Mouse (Mus musculus): ENCODE data around the gene Stox1.
"Not testable (repeated sequence)": the region's sequence is repeated elsewhere in the genome, so short reads cannot be mapped to it uniquely, and the experiment has no call there.

Gene Stox1

GRCm38 (mm10) chr10:62725771-62726687 lies at the start of gene Stox1:
Gene Stox1 (minus strand): TSS chr10:62726128.
- DNase-seq (ENCODE audit: low read depth in 1 of 2, low spot score in 2 of 2): no peak

- DNase-seq (ENCODE audit: low read depth in 1 of 2, low spot score in 2 of 2): no peak
Measured at GRCm38 (mm10) chr10:62750781-62751180, 24.9 kb upstream of the Stox1 start.

- no peak for DNase-seq (ENCODE audit: low read depth in 1 of 2, low spot score in 2 of 2)
Measured at GRCm38 (mm10) chr10:62739961-62740737, 14.2 kb upstream of the Stox1 start.

- DNase-seq (ENCODE audit: low read depth in 1 of 2, low spot score in 2 of 2): no peak
Measured at GRCm38 (mm10) chr10:62736965-62737688, 11.2 kb upstream of the Stox1 start.

- DNase-seq (ENCODE audit: low read depth in 1 of 2, low spot score in 2 of 2): no peak
Measured at GRCm38 (mm10) chr10:62730826-62731225, 4.9 kb upstream of the Stox1 start.

GRCm38 (mm10) chr10:62724936-62725335 lies 992 bp downstream of the Stox1 start:
- no peak for DNase-seq (ENCODE audit: low read depth in 1 of 2, low spot score in 2 of 2)

GRCm38 (mm10) chr10:62722701-62723100 lies 3.2 kb downstream of the Stox1 start:
- no peak for DNase-seq (ENCODE audit: low read depth in 1 of 2, low spot score in 2 of 2)

- DNase-seq (ENCODE audit: low read depth in 1 of 2, low spot score in 2 of 2): not testable (repeated sequence)
Measured at GRCm38 (mm10) chr10:62720574-62720973, 5.4 kb downstream of the Stox1 start.

GRCm38 (mm10) chr10:62713457-62713856 lies 12.5 kb downstream of the Stox1 start:
- no peak for DNase-seq (ENCODE audit: low read depth in 1 of 2, low spot score in 2 of 2)

GRCm38 (mm10) chr10:62703579-62703978 lies 22.3 kb downstream of the Stox1 start:
- no peak for DNase-seq (ENCODE audit: low read depth in 1 of 2, low spot score in 2 of 2)

- DNase-seq (ENCODE audit: low read depth in 1 of 2, low spot score in 2 of 2): no peak
Measured at GRCm38 (mm10) chr10:62702436-62702835, 23.5 kb downstream of the Stox1 start.

- no peak for DNase-seq (ENCODE audit: low read depth in 1 of 2, low spot score in 2 of 2)
Measured at GRCm38 (mm10) chr10:62692771-62693170, 33.2 kb downstream of the Stox1 start.

GRCm38 (mm10) chr10:62692244-62692643 lies 33.7 kb downstream of the Stox1 start:
- DNase-seq (ENCODE audit: low read depth in 1 of 2, low spot score in 2 of 2): no peak

GRCm38 (mm10) chr10:62687032-62687674 lies 38.8 kb downstream of the Stox1 start:
- no peak for DNase-seq (ENCODE audit: low read depth in 1 of 2, low spot score in 2 of 2)

GRCm38 (mm10) chr10:62683043-62683442 lies 42.9 kb downstream of the Stox1 start:
- no peak for DNase-seq (ENCODE audit: low read depth in 1 of 2, low spot score in 2 of 2)

GRCm38 (mm10) chr10:62679833-62680232 lies 46.1 kb downstream of the Stox1 start:
- DNase-seq (ENCODE audit: low read depth in 1 of 2, low spot score in 2 of 2): no peak

- DNase-seq (ENCODE audit: low read depth in 1 of 2, low spot score in 2 of 2): no peak
Measured at GRCm38 (mm10) chr10:62677329-62677728, 48.6 kb downstream of the Stox1 start.

GRCm38 (mm10) chr10:62676196-62676595 lies 49.7 kb downstream of the Stox1 start:
- no peak for DNase-seq (ENCODE audit: low read depth in 1 of 2, low spot score in 2 of 2)

- DNase-seq (ENCODE audit: low read depth in 1 of 2, low spot score in 2 of 2): no peak
Measured at GRCm38 (mm10) chr10:62672359-62672758, 53.6 kb downstream of the Stox1 start.

GRCm38 (mm10) chr10:62669245-62669644 lies 56.7 kb downstream of the Stox1 start:
- DNase-seq (ENCODE audit: low read depth in 1 of 2, low spot score in 2 of 2): no peak

GRCm38 (mm10) chr10:62668463-62668862 lies 57.5 kb downstream of the Stox1 start:
- no peak for DNase-seq (ENCODE audit: low read depth in 1 of 2, low spot score in 2 of 2)
